Mouse (Mus musculus): ENCODE measurements at regions not wholly inside any gene's neighbourhood (a gene's known extent, or its start where the extent isn't known, plus 50 kb on each side); places are given as distances from the start of the nearest gene placed in this dataset.

- no peak for TF ChIP-seq CTCF (IDR thresholded peaks at IDR 0.05; ENCODE audit: borderline replicate concordance, insufficient read depth, low read depth, low read length)
- no peak for TF ChIP-seq POLR2A (IDR thresholded peaks at IDR 0.05; ENCODE audit: borderline replicate concordance, insufficient read depth, low read length)
Observed at GRCm38 (mm10) chr2:28312212-28312611, 119.4 kb downstream of the Olfm1 start.

Measured in cerebellum, adult 2 months (tissue).